Mouse (Mus musculus) liver, embryonic 13.5 days (tissue): ENCODE data around the gene 2810408A11Rik. TPM values are rescaled to one million over a fixed set of nuclear protein-coding genes. Genes with fewer than 3 reads are reported as not detected.

Source experiments
- ATAC-seq: fragments of 200-750 bp; cut with Nextera tagmentation; 2 replicates; pipeline ENCODE4 v1.8.0; 2017; ENCODE audit warnings: low read depth, mild to moderate bottlenecking, moderate number of reproducible peaks, moderate library complexity
- DNase-seq: peaks from one replicate; pipeline ENCODE4 v3.0.0; 2022
- H3K27ac ChIP-seq: fragments of 300-500 bp; sonication (generic); 2 replicates; pipeline ENCODE4 v1.5.1; 2015; ENCODE audit warnings: moderate library complexity, mild to moderate bottlenecking, inconsistent platforms
- H3K27me3 ChIP-seq: fragments of 300-500 bp; sonication (generic); 2 replicates; pipeline ENCODE4 v1.6.1; 2015; ENCODE audit warnings: mild to moderate bottlenecking, inconsistent platforms
- H3K36me3 ChIP-seq: fragments of 300-500 bp; sonication (generic); 2 replicates; pipeline ENCODE4 v1.6.1; 2015; ENCODE audit warnings: mild to moderate bottlenecking, inconsistent platforms
- H3K4me1 ChIP-seq: fragments of 300-500 bp; sonication (generic); replicated peaks from 2 replicates; pipeline ENCODE4 v1.6.1; 2015; ENCODE audit warnings: inconsistent platforms
- H3K4me2 ChIP-seq: fragments of 300-500 bp; sonication (generic); 2 replicates; pipeline ENCODE4 v1.6.1; 2015; ENCODE audit warnings: inconsistent platforms, mild to moderate bottlenecking, moderate library complexity
- H3K4me3 ChIP-seq: fragments of 300-500 bp; sonication (generic); replicated peaks from 2 replicates; pipeline ENCODE4 v1.5.1; 2015; ENCODE audit warnings: mild to moderate bottlenecking, inconsistent platforms
- H3K9ac ChIP-seq: fragments of 300-500 bp; sonication (generic); 2 replicates; pipeline ENCODE4 v1.6.1; 2015; ENCODE audit warnings: mild to moderate bottlenecking, inconsistent platforms
- H3K9me3 ChIP-seq: fragments of 300-500 bp; sonication (generic); replicated peaks from 2 replicates; pipeline ENCODE4 v1.6.1; 2016; ENCODE audit warnings: inconsistent platforms
- WGBS: fragments of 180-500 bp; shearing (Covaris S2); methylation state at CpG from one replicate; pipeline ENCODE4 v1.1.7; 2015; ENCODE audit not compliant: insufficient replicate concordance; 5-methylcytosine and 5-hydroxymethylcytosine counted together
- polyA plus RNA-seq: library from polyadenylated mRNA; unstranded; fragments of >200 nt; fragmentation: Nextera tagmentation; extraction: Ambion mirVana; gene quantifications from 2 replicates; pipeline ENCODE4 v1.2.1, GENCODE M21; 2015

2810408A11Rik gene
- polyA plus RNA-seq, 1 experiment from 2014 or later, result 0.89 TPM

DNA sequence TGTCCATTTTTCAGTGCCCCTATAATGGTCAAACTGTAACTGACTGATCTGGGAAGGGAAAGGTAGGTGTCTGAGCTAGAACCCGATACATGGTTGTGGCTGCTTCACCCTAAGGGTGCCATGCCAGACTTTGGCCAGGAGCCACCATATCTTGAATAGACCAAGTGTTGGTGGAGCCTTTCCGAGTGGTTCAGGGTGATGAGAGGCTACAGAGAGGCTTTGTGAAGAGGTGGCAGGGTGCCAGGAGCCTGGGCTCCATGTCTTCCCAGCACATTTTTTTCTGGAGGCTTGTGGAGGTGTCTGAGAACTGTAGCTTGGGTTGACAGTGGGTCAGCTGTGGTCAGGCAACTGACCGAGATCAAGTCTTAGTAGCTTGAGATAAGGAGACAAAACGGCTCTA lies 9.3 kb downstream of the 2810408A11Rik start:
- Histone ChIP-seq H3K27ac (no peak overlapping the region), H3K4me2 (no peak overlapping the region), H3K36me3 (no peaks in the 10 kb centered on the region), H3K4me1 (peaks cover 56% of the 10 kb centered on the region), H3K27me3 (no peaks in the 10 kb centered on the region), H3K9ac (peak overlapping the region; percentile 17; the same call in 1 of the 2 replicates), H3K9me3 (no peaks in the 10 kb centered on the region), H3K4me3 (no peak overlapping the region)
- no peak for ATAC-seq
- no peak for DNase-seq
- WGBS, result 40% methylated on average over 4 of the region's 4 CpGs

DNA sequence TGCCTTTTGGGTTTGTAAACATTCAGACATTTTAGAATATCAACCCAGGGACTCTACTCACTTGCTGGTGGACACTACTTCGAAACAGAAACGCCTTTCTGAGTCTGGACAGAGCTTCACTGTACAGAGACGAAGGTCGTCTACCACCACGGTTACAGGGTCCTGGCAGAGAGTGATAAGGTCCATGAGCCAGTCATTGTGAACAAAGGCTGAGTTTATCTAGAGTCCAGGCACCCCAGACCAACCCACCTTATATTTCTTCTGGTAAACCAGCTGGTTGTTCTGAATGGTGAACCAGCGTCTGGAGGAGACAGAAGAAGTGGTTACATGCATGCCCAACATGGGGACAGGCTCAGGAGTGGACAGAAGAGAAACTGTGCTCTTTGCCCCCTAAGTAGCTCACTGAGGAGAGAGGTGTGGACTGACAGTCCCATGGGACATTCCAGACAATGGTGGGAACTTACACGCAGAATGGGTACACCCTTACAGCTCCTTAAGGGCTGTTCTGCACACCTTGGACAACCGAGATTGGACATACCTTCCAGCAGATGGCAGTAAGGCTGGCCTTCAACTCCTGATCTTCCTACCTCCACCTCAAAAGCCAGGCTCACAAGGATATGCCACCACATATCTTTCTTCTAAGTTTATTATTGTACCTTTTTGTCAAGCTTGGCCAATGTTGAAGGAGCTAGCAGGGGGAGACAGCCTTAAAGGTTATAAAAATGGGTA lies 13.7 kb downstream of the 2810408A11Rik start:
- Histone ChIP-seq H3K4me2 (peak overlapping the region; percentile 41), H3K27me3 (no peaks in the 10 kb centered on the region), H3K9ac (peak overlapping the region; percentile 45), H3K4me1 (peaks cover 66% of the 10 kb centered on the region), H3K4me3 (no peak overlapping the region), H3K27ac (peak overlapping the region; percentile 72), H3K36me3 (no peaks in the 10 kb centered on the region), H3K9me3 (no peaks in the 10 kb centered on the region)
- ATAC-seq (peak; percentile 89), DNase-seq (peak; percentile 62)
- WGBS, result 14% methylated on average over 8 of the region's 8 CpGs

DNA sequence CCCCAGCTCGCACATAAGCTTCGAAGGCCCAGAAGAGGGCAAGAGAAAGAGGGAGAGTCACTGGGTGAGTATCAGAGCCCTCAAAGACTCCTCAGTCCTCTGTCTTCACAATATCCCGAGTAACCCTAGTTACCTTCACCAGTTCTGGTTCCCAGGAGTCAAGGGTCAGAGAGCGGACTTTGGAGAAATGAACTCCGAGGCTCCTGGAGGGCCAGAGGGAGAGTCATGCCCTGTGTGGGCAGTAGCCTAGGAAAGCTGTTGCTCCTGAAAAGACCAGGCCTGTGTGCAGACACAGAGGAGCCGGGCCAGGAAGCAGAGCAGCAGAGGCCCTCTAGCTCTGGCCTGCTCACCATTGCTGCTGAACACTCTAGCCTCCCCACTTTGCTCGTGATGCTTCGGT lies 16.1 kb downstream of the 2810408A11Rik start:
- Histone ChIP-seq H3K4me2 (no peak overlapping the region), H3K27ac (peak overlapping the region; percentile 56), H3K27me3 (0 out of 2 replicates have a peak, but pooled peaks cover 4% of the 10 kb centered on the region), H3K9me3 (no peaks in the 10 kb centered on the region), H3K36me3 (no peaks in the 10 kb centered on the region), H3K4me3 (no peak overlapping the region), H3K4me1 (peaks cover 77% of the 10 kb centered on the region), H3K9ac (peak overlapping the region; percentile 20; the same call in 1 of the 2 replicates)
- ATAC-seq (no peak), DNase-seq (no peak)
- 78% methylated on average over 8 of the region's 8 CpGs for WGBS

DNA sequence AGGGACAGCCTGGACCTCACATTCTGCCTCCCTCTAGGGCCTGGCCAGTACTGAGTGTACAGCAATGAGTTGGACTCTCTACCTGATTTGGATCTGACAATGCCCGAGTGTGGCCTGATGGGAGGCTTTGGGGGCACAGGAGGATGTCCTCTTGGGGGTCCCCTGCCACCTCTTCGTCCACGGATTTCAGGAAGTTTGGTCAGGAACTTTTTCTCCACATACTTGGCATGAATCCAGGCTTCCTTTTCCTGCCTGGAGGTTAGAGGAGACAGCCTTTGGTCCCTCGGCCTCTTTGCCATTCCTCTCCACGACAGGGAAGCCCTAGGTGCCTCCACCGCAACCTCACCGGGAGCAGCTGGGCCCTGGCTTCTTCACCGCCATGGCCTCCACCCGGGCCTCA lies 16.5 kb downstream of the 2810408A11Rik start:
- no peak overlapping the region for H3K4me3 ChIP-seq
- 0 out of 2 replicates have a peak, but pooled peaks cover 4% of the 10 kb centered on the region for H3K27me3 ChIP-seq
- H3K36me3 ChIP-seq, result no peaks in the 10 kb centered on the region
- no peak for DNase-seq
- 0 out of 2 replicates have a peak overlapping the region, but pooled peaks have one; percentile 20 for H3K9ac ChIP-seq
- 70% methylated on average over 9 of the region's 9 CpGs for WGBS
- no peak for ATAC-seq
- peak overlapping the region; percentile 56 for H3K27ac ChIP-seq
- peaks cover 81% of the 10 kb centered on the region for H3K4me1 ChIP-seq
- no peaks in the 10 kb centered on the region for H3K9me3 ChIP-seq
- H3K4me2 ChIP-seq, result no peak overlapping the region

DNA sequence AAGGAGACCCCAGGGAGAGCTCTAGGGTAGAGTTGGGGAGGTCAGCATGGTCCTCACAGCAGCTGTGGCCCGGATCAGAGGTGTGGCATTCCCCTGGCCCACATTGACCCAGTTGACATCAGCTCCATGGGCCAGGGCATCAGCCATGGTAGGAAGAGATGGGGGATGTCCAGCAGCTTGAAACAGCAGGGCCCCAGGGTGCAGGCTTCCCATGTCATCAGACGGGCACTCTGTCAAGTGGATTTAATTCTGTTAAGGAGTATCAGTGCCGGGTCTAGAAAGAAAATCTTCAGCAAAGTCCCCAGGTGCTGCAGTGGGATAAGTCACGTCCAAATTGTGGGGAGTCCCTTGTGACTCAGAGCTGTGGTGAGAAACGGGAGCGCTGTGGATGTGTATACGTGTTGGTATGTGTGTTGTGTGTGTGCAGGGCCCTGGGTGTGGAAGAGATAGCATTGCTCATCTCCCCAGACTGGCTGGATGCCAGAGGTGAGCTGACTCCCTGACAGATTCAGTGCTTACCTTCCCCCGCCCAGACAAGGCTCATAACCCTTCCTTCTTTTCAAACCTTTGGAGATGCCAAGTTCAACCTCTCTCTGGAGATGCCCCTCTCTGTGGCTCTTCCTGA lies 17.1 kb downstream of the 2810408A11Rik start:
- H3K9ac ChIP-seq, result no peak overlapping the region
- 79% methylated on average over 8 of the region's 8 CpGs for WGBS
- no peak overlapping the region for H3K27ac ChIP-seq
- ATAC-seq (no peak), DNase-seq (no peak)
- no peaks in the 10 kb centered on the region for H3K9me3 ChIP-seq
- 0 out of 2 replicates have a peak, but pooled peaks cover 4% of the 10 kb centered on the region for H3K27me3 ChIP-seq
- no peak overlapping the region for H3K4me2 ChIP-seq
- H3K4me1 ChIP-seq, result peaks cover 87% of the 10 kb centered on the region
- no peaks in the 10 kb centered on the region for H3K36me3 ChIP-seq
- H3K4me3 ChIP-seq, result no peak overlapping the region

DNA sequence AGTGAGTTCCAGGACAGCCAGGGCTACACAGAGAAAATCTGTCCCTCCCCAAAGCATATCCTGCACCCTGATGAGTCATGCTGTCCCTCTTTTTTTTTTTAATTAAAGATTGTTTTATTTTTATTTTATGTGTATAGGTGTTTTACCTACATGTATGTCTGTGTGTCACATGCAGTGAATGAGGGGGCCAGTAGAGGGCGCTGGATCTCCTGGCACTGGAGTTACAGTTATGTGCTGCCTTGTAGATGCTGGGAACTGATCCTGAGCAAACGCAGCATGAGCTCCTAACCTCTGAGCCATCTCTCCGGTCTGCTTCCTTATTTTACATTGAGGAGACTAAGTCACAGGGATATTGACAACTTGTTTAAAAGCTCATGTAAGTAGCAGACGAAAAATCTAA lies 17.7 kb downstream of the 2810408A11Rik start:
- WGBS, result 63% methylated on average over 4 of the region's 4 CpGs
- H3K4me1 ChIP-seq, result peaks cover 88% of the 10 kb centered on the region
- H3K9me3 ChIP-seq, result no peaks in the 10 kb centered on the region
- ATAC-seq, result no peak
- no peak overlapping the region for H3K9ac ChIP-seq
- H3K36me3 ChIP-seq, result no peaks in the 10 kb centered on the region
- H3K27me3 ChIP-seq, result 0 out of 2 replicates have a peak, but pooled peaks cover 4% of the 10 kb centered on the region
- no peak overlapping the region for H3K4me3 ChIP-seq
- no peak overlapping the region for H3K4me2 ChIP-seq
- H3K27ac ChIP-seq, result no peak overlapping the region
- DNase-seq, result no peak

DNA sequence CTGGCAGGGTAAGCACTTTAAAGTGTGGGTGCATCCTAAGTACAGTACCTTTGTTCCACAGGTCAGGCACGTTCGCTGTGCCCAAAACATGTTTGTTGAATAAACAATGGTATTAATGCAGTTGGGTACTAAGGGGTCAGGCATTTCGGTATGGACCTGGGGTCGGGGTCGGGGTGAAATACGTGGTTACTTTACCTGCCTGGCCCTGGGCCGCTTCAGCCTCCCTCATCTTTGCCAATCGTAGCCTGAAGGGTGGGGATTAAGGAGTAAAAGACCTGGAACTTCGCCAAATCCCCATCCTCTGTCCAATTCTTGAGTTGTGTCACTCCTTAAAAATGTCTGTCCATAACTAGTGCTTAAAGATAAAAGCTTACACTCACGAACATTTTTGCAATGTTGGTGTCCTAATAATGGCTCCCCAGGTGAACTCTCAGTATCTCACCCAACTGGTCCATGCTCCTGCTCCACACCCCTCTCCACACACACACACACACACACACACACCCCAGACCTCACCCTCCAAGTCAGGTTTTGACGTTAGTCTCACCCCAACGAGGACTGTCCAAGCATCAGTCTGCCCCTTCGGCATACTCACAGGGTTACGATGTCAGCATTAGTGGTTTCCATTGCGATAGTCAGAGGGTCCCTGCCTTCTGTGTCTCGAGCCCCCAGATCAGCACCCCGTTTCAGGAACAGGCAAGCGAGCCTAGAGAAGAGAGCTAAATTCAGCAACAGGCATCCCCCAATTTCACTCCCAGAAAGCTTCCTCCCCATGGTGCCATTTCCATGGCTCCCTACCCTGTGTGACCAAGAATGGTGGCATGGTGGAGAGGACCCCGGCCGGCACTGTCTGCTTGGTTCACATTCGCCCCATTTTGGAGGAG lies 18.8 kb downstream of the 2810408A11Rik start:
- Histone ChIP-seq H3K27me3 (0 out of 2 replicates have a peak, but pooled peaks cover 4% of the 10 kb centered on the region), H3K4me3 (peak overlapping the region; percentile 66), H3K4me2 (peak overlapping the region; percentile 97), H3K9me3 (no peaks in the 10 kb centered on the region), H3K9ac (peak overlapping the region; percentile 75), H3K4me1 (peaks cover 88% of the 10 kb centered on the region), H3K27ac (peak overlapping the region; percentile 85), H3K36me3 (no peaks in the 10 kb centered on the region)
- 69% methylated on average over 21 of the region's 21 CpGs for WGBS
- ATAC-seq, result no peak
- DNase-seq, result no peak

DNA sequence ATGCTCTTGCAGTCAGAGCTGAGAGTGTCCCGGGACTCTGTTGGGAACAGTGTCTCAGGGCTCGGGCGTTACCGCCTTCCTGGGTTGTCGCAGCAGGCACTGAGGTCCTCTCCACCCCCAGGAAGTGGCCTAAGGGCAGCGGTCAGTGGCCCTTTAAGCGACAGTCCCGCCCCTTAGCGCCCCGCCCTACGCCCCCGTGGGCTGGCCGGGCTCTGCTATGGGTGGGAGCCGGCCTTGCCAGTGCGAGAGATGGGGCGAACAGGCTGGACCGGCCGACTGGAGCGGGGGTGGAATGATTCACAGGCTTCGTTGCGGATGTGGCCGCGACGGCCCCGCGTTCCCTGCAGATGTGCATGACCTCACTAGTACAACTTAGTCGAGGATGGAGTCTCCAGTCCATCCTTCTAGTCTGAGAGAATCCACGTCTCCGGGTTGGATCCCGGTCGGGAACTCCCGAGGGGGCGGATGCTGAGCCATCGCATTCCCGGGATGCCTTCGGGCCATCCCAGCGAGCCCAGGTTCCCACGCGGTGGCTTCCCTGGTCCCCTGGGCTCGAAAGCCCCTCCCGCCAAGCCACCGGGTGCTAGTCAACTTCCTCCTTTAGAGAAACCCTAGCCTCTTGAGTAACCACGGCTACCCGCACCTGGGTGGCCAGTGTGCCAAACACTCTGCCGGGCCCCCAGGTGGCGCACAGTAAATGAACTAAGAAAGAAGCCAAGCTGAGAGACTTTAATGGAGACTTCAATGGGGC lies 19.8 kb downstream of the 2810408A11Rik start, which contains the start of gene Kctd11:
Gene Kctd11, minus strand, starts transcription at position 554 of the 751 bp plus-strand sequence.
- H3K9ac ChIP-seq, result peak within 1 kb of the TSS; percentile 75
- H3K4me1 ChIP-seq, result peaks cover 88% of the 10 kb centered on the region
- ATAC-seq, result peak; percentile 77
- under 1% methylated on average over 46 of the region's 46 CpGs for WGBS
- H3K36me3 ChIP-seq, result no peaks in the 10 kb centered on the region
- H3K4me3 ChIP-seq, result peak within 1 kb of the TSS; percentile 66
- peak within 1 kb of the TSS; percentile 97 for H3K4me2 ChIP-seq
- 0 out of 2 replicates have a peak, but pooled peaks cover 4% of the 10 kb centered on the region for H3K27me3 ChIP-seq
- no peaks in the 10 kb centered on the region for H3K9me3 ChIP-seq
- H3K27ac ChIP-seq, result peak within 1 kb of the TSS; percentile 85
- DNase-seq, result peak; percentile 78

DNA sequence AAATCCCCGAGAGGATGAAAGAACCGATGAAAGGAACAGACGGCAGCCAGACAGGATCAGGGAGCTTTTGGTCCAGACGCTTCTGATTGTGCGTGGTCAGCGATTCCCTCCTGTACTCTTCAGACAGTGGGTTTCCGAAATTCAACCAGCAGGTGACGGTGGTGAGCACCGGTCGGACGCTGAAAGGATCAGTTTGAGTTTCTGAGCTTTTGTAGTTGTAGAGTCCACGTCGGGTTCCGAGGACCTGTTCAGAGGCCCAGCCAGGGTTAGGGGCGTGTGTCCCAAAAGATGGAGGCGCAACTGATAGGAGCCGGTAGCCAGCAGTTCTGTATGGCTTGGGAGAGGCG lies 20.3 kb downstream of the 2810408A11Rik start:
- under 1% methylated on average over 18 of the region's 18 CpGs for WGBS
- peaks cover 89% of the 10 kb centered on the region for H3K4me1 ChIP-seq
- H3K36me3 ChIP-seq, result no peaks in the 10 kb centered on the region
- peak overlapping the region; percentile 85 for H3K27ac ChIP-seq
- H3K4me3 ChIP-seq, result peak overlapping the region; percentile 66
- 0 out of 2 replicates have a peak, but pooled peaks cover 4% of the 10 kb centered on the region for H3K27me3 ChIP-seq
- ATAC-seq, result peak; percentile 46
- DNase-seq, result peak; percentile 72
- peak overlapping the region; percentile 97 for H3K4me2 ChIP-seq
- no peaks in the 10 kb centered on the region for H3K9me3 ChIP-seq
- H3K9ac ChIP-seq, result peak overlapping the region; percentile 75

DNA sequence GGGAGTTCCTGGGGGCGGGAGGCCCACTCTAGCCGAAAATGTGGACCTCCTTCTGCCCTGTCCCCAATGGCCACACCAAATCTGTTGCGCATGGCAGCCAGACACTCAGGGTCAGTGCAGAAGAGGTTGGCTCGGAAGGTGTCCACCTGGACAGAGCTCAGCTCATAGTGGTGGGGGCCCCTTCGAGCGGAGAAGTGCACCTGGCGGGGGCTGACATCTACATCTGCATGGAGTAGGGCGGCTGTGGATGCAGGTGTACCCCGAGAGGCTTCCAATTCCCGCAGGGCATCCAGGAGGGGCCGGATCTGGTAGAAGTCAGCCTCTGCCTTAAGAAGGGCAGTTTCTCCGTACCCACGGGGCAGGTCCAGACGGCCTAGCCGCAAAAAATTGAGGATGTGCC lies 21.1 kb downstream of the 2810408A11Rik start:
- peak overlapping the region; percentile 85 for H3K27ac ChIP-seq
- DNase-seq (no peak), ATAC-seq (no peak)
- peak overlapping the region; percentile 75 for H3K9ac ChIP-seq
- H3K36me3 ChIP-seq, result no peaks in the 10 kb centered on the region
- H3K27me3 ChIP-seq, result 0 out of 2 replicates have a peak, but pooled peaks cover 4% of the 10 kb centered on the region
- H3K4me2 ChIP-seq, result peak overlapping the region; percentile 97
- peaks cover 89% of the 10 kb centered on the region for H3K4me1 ChIP-seq
- no peaks in the 10 kb centered on the region for H3K9me3 ChIP-seq
- WGBS, result 73% methylated on average over 15 of the region's 15 CpGs
- peak overlapping the region; percentile 66 for H3K4me3 ChIP-seq
